Comparison of ENCODE assay signal across 8 mouse cellular contexts in the genomic region with DNA sequence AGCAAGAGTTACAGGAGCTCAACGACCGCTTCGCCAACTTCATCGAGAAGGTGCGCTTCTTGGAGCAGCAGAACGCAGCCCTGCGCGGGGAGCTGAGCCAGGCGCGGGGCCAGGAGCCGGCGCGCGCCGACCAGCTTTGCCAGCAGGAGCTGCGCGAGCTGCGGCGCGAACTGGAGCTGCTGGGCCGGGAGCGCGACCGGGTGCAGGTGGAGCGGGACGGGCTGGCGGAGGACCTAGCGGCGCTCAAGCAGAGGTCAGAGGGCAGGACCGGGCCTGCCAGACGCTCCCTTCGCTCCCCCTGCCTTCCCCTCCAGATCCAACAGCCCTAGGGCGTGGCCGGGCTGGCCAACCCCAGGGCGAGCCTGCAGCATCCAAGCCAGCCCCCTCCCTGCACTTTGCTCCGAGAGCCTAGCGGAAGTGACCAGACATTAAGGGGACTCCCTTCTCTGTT. TPM values are rescaled to one million over a fixed set of nuclear protein-coding genes. Genes with fewer than 3 reads are reported as not detected.
DNase-seq lines count a peak whose midpoint lies in the region; ATAC-seq and TF ChIP-seq lines count a peak whose summit lies in the region.

No protein-coding gene starts in this region.

- no peak overlapping the region for H3K27ac ChIP-seq in bone marrow macrophage, adult 2 months (ENCODE audit: insufficient read depth, low read depth, low read length)
- no peak overlapping the region for H3K27ac ChIP-seq in forebrain, embryonic 14.5 days (ENCODE audit: low read depth, low read length)
- H3K27ac ChIP-seq in kidney, embryonic 16.5 days (ENCODE audit: low read length) = no peak overlapping the region
- H3K27ac ChIP-seq in midbrain, postnatal 0 days (ENCODE audit: low read depth, low read length) = no peak overlapping the region

- H3K4me3 ChIP-seq in bone marrow macrophage, adult 2 months (ENCODE audit: insufficient read depth, low read length) = peak overlapping the region; percentile 12
- peak overlapping the region; percentile 30 for H3K4me3 ChIP-seq in forebrain, embryonic 14.5 days (ENCODE audit: low read depth, low read length)
- H3K4me3 ChIP-seq in kidney, embryonic 16.5 days (ENCODE audit: low read length) = peak overlapping the region; percentile 48
- H3K4me3 ChIP-seq in midbrain, postnatal 0 days (ENCODE audit: low read depth, low read length) = peak overlapping the region; percentile 36

- peak; percentile 43 to 55 for DNase-seq in layer of hippocampus, postnatal 10 days (ENCODE audit: low spot score in 2 of 2)
- no peak for DNase-seq in layer of hippocampus, adult 9-11 months
- peak; percentile 74 for DNase-seq in forebrain, embryonic 14.5 days (ENCODE audit: low spot score)
- DNase-seq in midbrain, postnatal 0 days (ENCODE audit: low spot score) = peak; percentile 19
- DNase-seq in ovary, postnatal 10 days (ENCODE audit: low spot score) = no peak
- DNase-seq in adipocyte (ENCODE audit: low spot score) = no peak

- peaks cover 60% of the 10 kb centered on the region for H3K27me3 ChIP-seq in forebrain, embryonic 14.5 days (replicated peaks; ENCODE audit: control insufficient read depth, insufficient read depth, low read length)
- H3K27me3 ChIP-seq in kidney, embryonic 16.5 days (ENCODE audit: insufficient read depth, low read length) = peaks cover 80% of the 10 kb centered on the region
- H3K27me3 ChIP-seq in midbrain, postnatal 0 days (ENCODE audit: insufficient read depth, low read length) = peaks cover 56% of the 10 kb centered on the region

- no peak for TF ChIP-seq CTCF in bone marrow macrophage, adult 2 months (IDR thresholded peaks at IDR 0.05; ENCODE audit: low read depth, low read length)
- no peak for TF ChIP-seq CTCF in midbrain, postnatal 0 days (IDR thresholded peaks at IDR 0.05)

- peak overlapping the region; percentile 40 for H3K9ac ChIP-seq in forebrain, embryonic 14.5 days (ENCODE audit: low read length)
- peak overlapping the region; percentile 14; the same call in 1 of the 2 replicates for H3K9ac ChIP-seq in kidney, embryonic 16.5 days (replicated peaks; ENCODE audit: low read length)
- H3K9ac ChIP-seq in midbrain, postnatal 0 days (replicated peaks; ENCODE audit: low read length, poor library complexity, severe bottlenecking) = no peak overlapping the region

- peaks cover 3% of the 10 kb centered on the region; the same call in 1 of the 2 replicates for H3K4me1 ChIP-seq in bone marrow macrophage, adult 2 months (ENCODE audit: control insufficient read depth, insufficient read depth, low read length)
- H3K4me1 ChIP-seq in forebrain, embryonic 14.5 days (ENCODE audit: control insufficient read depth, insufficient read depth, low read length) = peaks cover 15% of the 10 kb centered on the region
- H3K4me1 ChIP-seq in kidney, embryonic 16.5 days (ENCODE audit: insufficient read depth, low read length) = peaks cover 21% of the 10 kb centered on the region
- H3K4me1 ChIP-seq in midbrain, postnatal 0 days (ENCODE audit: insufficient read depth, low read length) = 0 out of 2 replicates have a peak, but pooled peaks cover 4% of the 10 kb centered on the region

- TF ChIP-seq POLR2A in bone marrow macrophage, adult 2 months (IDR thresholded peaks at IDR 0.05; ENCODE audit: borderline replicate concordance, low read depth, low read length) = no peak

- peak; percentile 70 for ATAC-seq in forebrain, embryonic 14.5 days
- ATAC-seq in kidney, embryonic 16.5 days (ENCODE audit: low FRiP score, low TSS enrichment) = peak; percentile 64
- no peak for ATAC-seq in midbrain, postnatal 0 days (ENCODE audit: low FRiP score)

- H3K36me3 ChIP-seq in forebrain, embryonic 14.5 days (ENCODE audit: control insufficient read depth, insufficient read depth, low read length) = no peaks in the 10 kb centered on the region
- no peaks in the 10 kb centered on the region for H3K36me3 ChIP-seq in kidney, embryonic 16.5 days (ENCODE audit: insufficient read depth, low read length)
- H3K36me3 ChIP-seq in midbrain, postnatal 0 days (ENCODE audit: insufficient read depth, low read length) = no peaks in the 10 kb centered on the region

- peak overlapping the region; percentile 65 for H3K4me2 ChIP-seq in forebrain, embryonic 14.5 days (ENCODE audit: low read length)
- peak overlapping the region; percentile 61 for H3K4me2 ChIP-seq in kidney, embryonic 16.5 days (replicated peaks; ENCODE audit: low read depth, low read length)
- H3K4me2 ChIP-seq in midbrain, postnatal 0 days (ENCODE audit: low read depth, low read length, poor library complexity, severe bottlenecking) = peak overlapping the region; percentile 64

- H3K9me3 ChIP-seq in forebrain, embryonic 14.5 days (replicated peaks; ENCODE audit: control insufficient read depth, low read length) = no peaks in the 10 kb centered on the region
- H3K9me3 ChIP-seq in kidney, embryonic 16.5 days (ENCODE audit: low read length) = no peaks in the 10 kb centered on the region
- no peaks in the 10 kb centered on the region for H3K9me3 ChIP-seq in midbrain, postnatal 0 days (ENCODE audit: low read length)

- under 1% methylated on average over 37 of the region's 37 CpGs for WGBS in forebrain, embryonic 14.5 days
- under 1% methylated on average over 37 of the region's 37 CpGs for WGBS in kidney, embryonic 16.5 days
- WGBS in midbrain, postnatal 0 days = under 1% methylated on average over 37 of the region's 37 CpGs

RNA-seq across cellular contexts. Expression of a gene that starts 0.6 kb away (rescaled TPM):
- total RNA-seq in layer of hippocampus, postnatal 10 days (2021) = 10 to 100 TPM in 1 of 2 experiments, 1 to 10 TPM in 1; 9.1 to 13.2 TPM
- polyA plus RNA-seq in bone marrow macrophage, adult 2 months (2012; ENCODE audit: insufficient read depth, insufficient read length, missing spikeins) = not detected in 2 replicates
- 0.84 and 1.0 TPM in 2 replicates for polyA plus RNA-seq in forebrain, embryonic 14.5 days (2014; fragmentation: Nextera tagmentation; extraction: Ambion mirVana)
- 3.3 and 5.8 TPM in 2 replicates for polyA plus RNA-seq in kidney, embryonic 16.5 days (2015; fragmentation: Nextera tagmentation; extraction: Ambion mirVana)
- total RNA-seq in midbrain, postnatal 0 days (2014; rRNA removed) = 9.8 and 11.2 TPM in 2 replicates
- polyA plus RNA-seq in midbrain, postnatal 0 days (2015; fragmentation: Nextera tagmentation; extraction: Ambion mirVana) = 8.0 and 9.1 TPM in 2 replicates

RNA-seq across cellular contexts. Expression of a gene that starts 18.8 kb away (rescaled TPM):
- 1 to 10 TPM; 1.4 to 1.7 TPM for total RNA-seq in layer of hippocampus, postnatal 10 days (2021)
- 15.6 and 18.3 TPM in 2 replicates for polyA plus RNA-seq in bone marrow macrophage, adult 2 months (2012; ENCODE audit: insufficient read depth, insufficient read length, missing spikeins)
- polyA plus RNA-seq in forebrain, embryonic 14.5 days (2014; fragmentation: Nextera tagmentation; extraction: Ambion mirVana) = 11.0 and 13.6 TPM in 2 replicates
- 35.8 and 45.8 TPM in 2 replicates for polyA plus RNA-seq in kidney, embryonic 16.5 days (2015; fragmentation: Nextera tagmentation; extraction: Ambion mirVana)
- 1.6 and 4.1 TPM in 2 replicates for total RNA-seq in midbrain, postnatal 0 days (2014; rRNA removed)
- 1.4 and 2.1 TPM in 2 replicates for polyA plus RNA-seq in midbrain, postnatal 0 days (2015; fragmentation: Nextera tagmentation; extraction: Ambion mirVana)

RNA-seq across cellular contexts. Expression of a gene that starts 25.8 kb away (rescaled TPM):
- 100 to 1,000 TPM; 234 TPM for total RNA-seq in layer of hippocampus, postnatal 10 days (2021)
- polyA plus RNA-seq in bone marrow macrophage, adult 2 months (2012; ENCODE audit: insufficient read depth, insufficient read length, missing spikeins) = 134 and 173 TPM in 2 replicates
- polyA plus RNA-seq in forebrain, embryonic 14.5 days (2014; fragmentation: Nextera tagmentation; extraction: Ambion mirVana) = 56.7 and 93.1 TPM in 2 replicates
- polyA plus RNA-seq in kidney, embryonic 16.5 days (2015; fragmentation: Nextera tagmentation; extraction: Ambion mirVana) = 213 and 219 TPM in 2 replicates
- total RNA-seq in midbrain, postnatal 0 days (2014; rRNA removed) = 18.2 and 22.6 TPM in 2 replicates
- 9.6 and 9.9 TPM in 2 replicates for polyA plus RNA-seq in midbrain, postnatal 0 days (2015; fragmentation: Nextera tagmentation; extraction: Ambion mirVana)

RNA-seq across cellular contexts. Expression of a gene that starts 32.1 kb away (rescaled TPM):
- total RNA-seq in layer of hippocampus, postnatal 10 days (2021) = under 1 TPM in 1 of 2 experiments, not detected in 1; 0.25 TPM
- polyA plus RNA-seq in bone marrow macrophage, adult 2 months (2012; ENCODE audit: insufficient read depth, insufficient read length, missing spikeins) = not detected in 2 replicates
- polyA plus RNA-seq in forebrain, embryonic 14.5 days (2014; fragmentation: Nextera tagmentation; extraction: Ambion mirVana) = not detected in 2 replicates
- 0.94 and 1.2 TPM in 2 replicates for polyA plus RNA-seq in kidney, embryonic 16.5 days (2015; fragmentation: Nextera tagmentation; extraction: Ambion mirVana)
- total RNA-seq in midbrain, postnatal 0 days (2014; rRNA removed) = 17.7 and 21.1 TPM in 2 replicates
- polyA plus RNA-seq in midbrain, postnatal 0 days (2015; fragmentation: Nextera tagmentation; extraction: Ambion mirVana) = 8.5 and 9.2 TPM in 2 replicates

RNA-seq across cellular contexts. Expression of a gene that starts 37.4 kb away (rescaled TPM):
- total RNA-seq in layer of hippocampus, postnatal 10 days (2021) = 1 to 10 TPM in 1 of 2 experiments, under 1 TPM in 1; 0.39 to 1.1 TPM
- polyA plus RNA-seq in bone marrow macrophage, adult 2 months (2012; ENCODE audit: insufficient read depth, insufficient read length, missing spikeins) = not detected in 2 replicates
- polyA plus RNA-seq in forebrain, embryonic 14.5 days (2014; fragmentation: Nextera tagmentation; extraction: Ambion mirVana) = 0.14 and 0.36 TPM in 2 replicates
- polyA plus RNA-seq in kidney, embryonic 16.5 days (2015; fragmentation: Nextera tagmentation; extraction: Ambion mirVana) = 8.0 and 10.0 TPM in 2 replicates
- total RNA-seq in midbrain, postnatal 0 days (2014; rRNA removed) = 0.61 and 0.88 TPM in 2 replicates
- 1.3 and 1.6 TPM in 2 replicates for polyA plus RNA-seq in midbrain, postnatal 0 days (2015; fragmentation: Nextera tagmentation; extraction: Ambion mirVana)

Comparison
In these comparisons a context has a peak if more than half of its experiments do, and no peak if none do; other contexts are left out.
1. DNase-seq: peak in layer of hippocampus, postnatal 10 days (2 of 2), forebrain, embryonic 14.5 days (single experiment) and midbrain, postnatal 0 days (single experiment); none in layer of hippocampus, adult 9-11 months (single experiment), ovary, postnatal 10 days (single experiment) and adipocyte (single experiment).
2. Peak in every context shown above with its lines, with median percentiles within 50 percentile points of each other: H3K4me3 ChIP-seq and H3K4me2 ChIP-seq.